Mouse (Mus musculus): ENCODE results near the gene Elmo1.

The Elmo1 gene

DNA sequence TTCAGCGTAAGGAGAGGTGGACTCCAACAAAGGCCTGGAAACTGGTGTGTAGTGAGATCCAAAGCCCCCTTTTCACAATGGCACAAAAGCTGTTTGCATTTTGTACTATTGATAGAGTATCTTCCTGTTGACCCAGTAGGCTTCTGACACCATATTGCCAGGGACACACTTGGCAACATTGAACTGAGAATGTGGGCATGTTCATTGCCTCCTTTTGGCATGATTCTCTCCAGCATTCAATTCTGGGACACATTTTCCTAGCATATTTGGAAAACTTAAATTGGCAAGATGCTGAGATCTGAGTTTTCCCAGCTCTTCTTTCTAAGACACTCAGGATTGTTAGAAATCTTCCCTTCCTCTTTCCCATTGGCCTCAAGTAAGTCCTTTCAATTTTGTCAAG, 377.0 kb downstream of the Elmo1 start:
- DNase-seq (ENCODE audit: low read depth, low spot score): no peak

DNA sequence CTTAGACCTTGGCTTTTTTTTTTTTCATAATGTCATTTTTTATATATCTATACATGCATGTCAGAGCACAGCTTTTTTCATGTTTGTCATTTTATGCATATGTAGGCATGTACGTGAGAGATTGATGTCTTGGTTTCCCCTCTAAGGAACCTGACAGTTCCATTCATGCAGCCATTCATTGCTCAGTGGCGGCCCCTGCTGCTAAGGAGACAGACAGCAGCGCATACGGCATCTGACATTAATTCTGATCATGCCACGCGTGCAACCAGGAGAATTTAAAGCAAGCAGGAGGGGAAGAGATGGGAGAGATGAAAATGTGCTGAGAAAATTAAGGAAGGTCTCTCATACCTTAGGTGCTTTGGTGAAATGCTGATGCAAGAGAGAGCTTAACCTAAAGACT, 381.3 kb downstream of the Elmo1 start:
- peak; percentile 36 for DNase-seq (ENCODE audit: low read depth, low spot score)

DNA sequence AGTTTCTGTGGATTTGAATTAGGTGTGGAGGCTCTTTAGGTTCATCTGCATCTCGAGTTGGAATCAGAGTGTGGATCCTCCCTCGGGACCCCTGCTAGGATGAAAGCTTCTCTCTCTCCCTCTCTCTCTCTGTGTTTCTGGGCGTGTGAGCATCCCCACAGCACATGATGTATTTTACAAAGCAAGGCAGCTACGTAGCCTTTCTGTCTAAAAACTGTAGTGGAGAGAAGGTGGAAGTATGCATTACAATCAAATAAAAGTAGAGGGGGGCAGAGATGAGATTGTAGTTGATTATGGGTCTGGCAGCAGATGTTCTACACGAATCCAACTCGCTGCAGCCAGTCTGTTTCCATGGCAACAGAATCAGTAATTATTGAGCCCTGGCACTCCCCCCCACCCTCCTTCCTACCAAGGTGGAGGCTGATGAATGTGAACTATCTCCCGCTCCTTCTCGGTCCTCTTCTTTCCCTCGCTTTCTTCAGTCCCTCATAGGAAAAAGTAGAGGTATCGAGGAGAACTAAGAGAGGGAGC, 382.0 kb downstream of the Elmo1 start:
- DNase-seq (ENCODE audit: low read depth, low spot score): no peak

DNA sequence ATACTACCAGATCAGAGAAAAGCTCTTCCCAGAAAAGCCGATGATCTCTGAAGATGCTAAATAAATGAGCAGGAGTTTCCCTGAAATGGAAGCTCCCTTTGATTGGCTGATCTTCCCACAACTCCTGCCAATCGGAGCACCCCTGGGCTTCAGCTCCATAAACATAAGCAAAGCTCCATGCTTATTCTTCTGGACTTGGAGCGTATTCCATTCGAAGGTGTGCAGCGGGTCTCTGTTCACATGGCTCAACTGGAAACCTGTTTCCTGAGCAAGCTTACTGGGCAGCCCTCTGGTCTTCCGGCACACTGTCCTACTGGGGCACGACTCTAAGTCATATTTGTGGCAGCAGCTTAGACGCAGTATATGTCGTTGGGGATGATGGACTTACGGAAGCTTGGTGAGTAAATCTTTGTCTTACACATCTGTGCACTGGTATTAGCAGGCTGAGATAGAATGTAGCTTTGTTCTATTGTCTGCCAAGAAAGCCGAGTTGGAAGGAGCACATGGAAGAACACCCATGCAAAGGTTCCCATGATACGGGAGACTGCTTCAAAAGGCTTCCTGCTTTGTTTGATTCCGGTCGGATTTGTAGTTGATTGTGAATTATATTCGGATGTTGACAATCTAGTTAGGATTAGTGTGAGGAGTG, 382.6 kb downstream of the Elmo1 start:
- DNase-seq (ENCODE audit: low read depth, low spot score): no peak

DNA sequence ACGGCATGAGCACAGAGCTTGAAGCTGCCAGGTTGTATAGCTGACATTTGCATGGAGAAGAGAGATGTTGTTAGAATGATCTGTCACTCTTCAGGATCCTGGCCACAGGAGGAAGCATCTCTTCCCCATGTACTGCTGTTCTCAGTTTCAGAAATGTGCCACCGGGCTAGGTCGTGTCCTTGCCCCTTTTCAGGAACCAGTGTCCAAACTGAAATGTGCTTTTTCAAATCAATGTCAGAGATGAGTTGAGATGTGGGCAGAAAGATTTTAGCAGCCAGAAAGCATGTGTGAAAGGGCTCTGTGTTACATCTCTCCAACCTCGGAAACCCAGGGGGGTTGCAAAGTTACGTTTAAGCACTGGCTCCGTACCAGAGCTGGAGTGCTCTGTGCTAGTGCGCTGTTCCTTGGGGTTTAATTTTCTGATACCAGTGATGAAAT, 383.3 kb downstream of the Elmo1 start:
- no peak for DNase-seq (ENCODE audit: low read depth, low spot score)

DNA sequence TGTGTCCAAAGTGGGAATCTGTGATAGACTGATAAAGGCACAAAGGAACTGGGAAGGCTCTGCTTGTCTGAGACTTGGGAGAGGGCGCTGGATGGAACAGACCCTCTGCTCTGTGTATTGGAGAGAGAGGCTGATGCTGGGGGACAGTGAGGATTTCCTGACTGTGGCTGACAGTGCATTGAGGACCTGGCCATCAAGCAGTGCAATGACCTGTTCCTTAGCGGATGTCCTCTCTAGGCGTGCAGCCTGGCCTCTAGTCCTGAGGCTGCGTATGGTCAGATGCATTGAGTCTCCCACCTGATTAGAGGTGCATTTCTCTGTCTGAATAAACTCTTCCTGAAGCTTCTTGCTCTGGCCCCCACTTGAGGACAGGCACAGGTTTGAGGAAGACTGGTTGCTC, 384.2 kb downstream of the Elmo1 start:
- no peak for DNase-seq (ENCODE audit: low read depth, low spot score)

DNA sequence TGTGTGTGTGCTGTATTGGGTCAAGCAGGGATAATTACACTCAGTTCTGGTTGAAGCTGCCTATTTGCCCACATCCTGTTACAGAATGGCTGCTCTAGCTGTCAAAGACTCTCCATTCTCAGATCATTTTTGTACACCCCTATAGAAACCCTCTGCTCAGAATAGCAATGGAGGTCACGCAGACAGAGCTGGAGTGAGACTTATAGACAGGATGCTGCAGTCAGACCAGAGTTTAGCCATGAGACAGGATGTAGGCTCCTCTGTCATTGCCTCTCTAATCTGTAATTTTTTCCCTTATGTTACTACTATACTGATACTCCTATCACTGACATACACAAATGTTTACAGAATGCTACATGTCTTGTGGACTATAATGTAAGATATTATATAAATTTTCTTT, 391.4 kb downstream of the Elmo1 start:
- DNase-seq (ENCODE audit: low read depth, low spot score): no peak

DNA sequence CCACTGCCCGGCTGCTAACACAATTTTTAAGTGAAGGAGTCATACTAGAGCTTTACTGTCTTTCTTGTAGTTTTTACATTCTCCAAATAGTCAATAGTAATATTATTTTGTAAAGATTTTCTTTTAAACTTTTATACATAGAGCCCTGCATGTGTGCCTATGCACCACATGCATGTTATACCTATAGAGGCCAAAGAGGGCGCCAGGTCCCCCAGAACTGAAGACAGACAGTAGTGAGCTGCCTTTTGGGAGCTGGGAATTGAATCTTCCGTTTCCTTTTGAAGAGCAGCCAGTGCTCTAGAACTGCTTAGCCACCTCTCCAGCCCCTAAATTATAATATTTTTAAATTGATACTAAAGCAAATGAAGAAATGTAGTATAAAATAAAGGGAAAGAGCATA, 398.7 kb downstream of the Elmo1 start:
- DNase-seq (ENCODE audit: low read depth, low spot score): no peak

DNA sequence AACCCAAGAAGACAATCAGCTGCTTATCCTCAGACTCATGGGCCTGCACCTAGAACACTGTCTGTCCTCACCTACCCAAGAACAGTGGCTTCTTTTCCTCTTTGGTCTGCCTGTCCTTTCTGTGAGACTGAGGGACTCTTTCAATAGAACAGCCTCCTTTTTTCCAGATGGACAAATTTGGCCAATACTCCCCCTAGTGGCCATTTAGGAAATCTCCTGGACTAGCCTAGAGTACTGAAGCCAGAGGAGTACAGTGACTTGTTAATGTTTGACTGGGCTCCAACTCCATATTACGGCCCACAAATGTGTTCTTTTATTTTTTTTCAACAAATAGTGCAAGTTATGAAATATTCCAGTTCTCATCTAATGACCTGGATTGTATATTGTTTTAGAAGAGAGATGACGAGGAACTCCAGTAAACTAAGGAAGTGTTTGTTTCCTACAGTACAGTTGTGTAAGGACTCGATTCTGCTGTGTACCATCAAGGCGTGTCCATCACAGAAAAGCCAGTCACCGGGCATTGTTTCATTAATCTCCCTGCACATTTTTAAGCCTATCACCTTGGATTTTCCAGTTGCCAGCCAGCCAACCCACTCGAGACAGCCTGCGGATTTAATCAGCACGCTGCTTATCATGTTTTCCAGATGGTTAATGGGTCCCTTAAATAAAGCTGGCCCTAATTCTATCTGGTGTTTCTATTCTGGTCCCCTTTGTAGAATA, 399.5 kb downstream of the Elmo1 start:
- peak; percentile 35 for DNase-seq (ENCODE audit: low read depth, low spot score)

DNA sequence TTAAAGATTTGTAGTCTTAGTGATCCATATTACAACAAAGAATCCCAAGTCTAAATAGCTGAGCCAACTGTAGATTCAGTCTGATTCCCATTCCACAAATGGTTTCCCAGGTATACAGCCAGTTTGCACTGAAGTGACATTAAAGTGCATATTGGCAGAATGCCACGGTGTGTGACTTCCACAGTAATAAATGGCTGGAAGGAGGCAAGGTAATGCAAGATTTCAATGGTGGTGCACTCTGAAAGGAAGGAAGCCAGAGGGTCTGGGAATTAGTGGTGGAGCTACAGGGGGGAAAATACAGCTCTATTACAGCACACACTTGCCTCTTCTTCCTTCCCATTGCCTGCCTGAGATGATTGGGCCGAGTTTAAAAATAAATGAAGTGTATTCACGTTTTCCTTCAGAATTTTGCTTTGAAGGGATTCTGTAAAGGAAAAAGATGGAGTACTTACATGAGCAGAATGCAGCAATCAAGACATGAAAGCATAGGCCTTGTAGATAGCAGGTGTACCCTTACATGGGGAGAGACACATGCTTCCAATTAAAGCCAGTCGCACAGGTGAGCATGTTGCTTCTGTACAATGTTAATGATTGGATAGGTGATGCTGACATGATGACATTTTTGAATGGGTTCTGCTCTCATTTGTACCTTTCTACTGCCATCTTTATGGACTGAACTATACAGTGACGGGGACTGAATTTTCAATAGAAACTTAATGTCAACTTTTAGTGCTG, 400.6 kb downstream of the Elmo1 start:
- no peak for DNase-seq (ENCODE audit: low read depth, low spot score)

DNA sequence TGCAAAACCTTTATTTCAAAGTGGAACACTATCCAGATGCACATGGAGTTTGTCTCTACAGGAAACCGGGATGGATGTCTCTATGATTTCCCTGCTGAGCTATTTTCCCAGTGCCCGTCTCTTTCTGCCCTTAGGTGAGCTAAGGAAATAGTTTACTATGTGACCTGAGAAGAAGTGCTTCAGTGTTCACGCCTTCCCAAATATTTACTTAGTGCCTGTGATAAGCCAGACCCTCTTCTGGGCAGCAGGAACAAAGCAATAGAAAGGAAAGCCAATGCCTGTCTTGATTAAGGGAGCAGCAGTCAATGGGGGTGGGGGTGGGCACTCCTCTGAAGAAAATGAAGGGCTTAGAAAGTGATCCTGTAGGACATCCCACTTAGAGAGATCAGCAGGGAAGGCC, 401.3 kb downstream of the Elmo1 start:
- DNase-seq (ENCODE audit: low read depth, low spot score): no peak

DNA sequence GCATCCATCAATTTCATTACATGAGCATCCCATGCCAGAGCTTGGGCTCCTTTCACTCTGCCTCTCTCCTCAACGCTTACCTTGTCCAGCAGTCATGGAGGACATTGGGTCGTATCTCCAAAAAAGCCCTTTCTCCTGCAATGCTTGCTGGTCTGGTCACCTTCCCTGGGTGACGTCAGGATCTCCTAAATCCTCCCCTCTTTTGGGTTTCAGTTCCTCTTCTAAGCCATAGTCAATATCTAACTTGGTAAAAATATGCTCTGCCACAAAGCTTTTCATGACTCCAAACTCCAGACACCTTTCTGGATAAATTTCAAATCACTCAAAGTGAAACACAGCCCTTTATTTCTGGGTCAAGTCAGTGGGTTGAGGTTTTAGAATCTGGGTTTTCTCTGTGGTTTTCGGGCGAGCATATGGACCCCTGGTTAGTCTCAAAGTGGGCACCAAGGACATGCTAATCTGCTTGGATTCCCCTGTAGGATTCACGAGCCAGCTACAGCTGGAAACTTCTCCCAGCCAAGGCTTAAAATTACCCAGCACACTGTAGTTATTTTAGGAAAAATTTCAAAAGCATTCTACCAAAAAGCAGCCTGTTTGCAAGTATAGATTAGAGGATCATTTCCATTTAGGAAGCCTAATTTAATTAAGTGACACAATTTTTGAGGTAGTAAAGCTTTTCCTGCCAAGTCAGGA, 403.8 kb downstream of the Elmo1 start:
- DNase-seq (ENCODE audit: low read depth, low spot score): no peak

DNA sequence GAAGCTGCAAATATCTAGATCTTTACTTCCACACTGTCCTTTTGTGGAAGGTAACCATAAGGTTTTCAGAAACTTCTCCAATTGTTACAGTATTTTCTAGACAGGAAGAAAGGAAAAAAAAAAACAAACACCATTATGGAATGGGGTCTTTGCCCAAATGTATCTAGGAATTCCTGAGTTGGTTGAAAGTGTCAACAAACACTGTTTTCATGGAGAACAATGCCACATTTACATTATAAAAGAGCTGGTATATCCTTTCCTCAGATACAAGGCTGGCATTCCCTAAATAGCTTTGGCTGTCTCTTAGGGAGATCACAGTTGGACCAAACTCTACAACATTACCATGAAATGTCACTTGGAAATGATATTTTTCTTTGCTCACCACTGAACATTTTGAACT, 411.5 kb downstream of the Elmo1 start:
- DNase-seq (ENCODE audit: low read depth, low spot score): no peak

DNA sequence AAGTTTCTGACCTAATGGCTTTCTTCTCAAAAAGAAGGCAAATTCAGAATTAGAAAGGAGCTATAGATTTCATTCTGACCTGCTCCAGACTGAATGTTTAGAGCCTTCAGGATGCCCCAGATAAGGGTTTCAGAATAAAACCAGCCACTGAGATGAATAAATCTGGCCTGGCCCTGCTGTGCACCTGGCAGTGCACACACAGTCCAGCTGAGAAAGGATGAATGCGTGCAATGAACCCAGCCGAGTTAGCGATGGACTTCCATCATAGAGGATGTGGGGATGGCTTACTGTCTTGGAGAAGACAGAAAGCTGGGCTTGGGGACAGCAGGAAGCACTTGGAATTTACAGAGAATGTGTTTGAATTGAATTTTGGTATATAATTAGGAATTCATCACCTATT, 413.0 kb downstream of the Elmo1 start:
- DNase-seq (ENCODE audit: low read depth, low spot score): no peak

DNA sequence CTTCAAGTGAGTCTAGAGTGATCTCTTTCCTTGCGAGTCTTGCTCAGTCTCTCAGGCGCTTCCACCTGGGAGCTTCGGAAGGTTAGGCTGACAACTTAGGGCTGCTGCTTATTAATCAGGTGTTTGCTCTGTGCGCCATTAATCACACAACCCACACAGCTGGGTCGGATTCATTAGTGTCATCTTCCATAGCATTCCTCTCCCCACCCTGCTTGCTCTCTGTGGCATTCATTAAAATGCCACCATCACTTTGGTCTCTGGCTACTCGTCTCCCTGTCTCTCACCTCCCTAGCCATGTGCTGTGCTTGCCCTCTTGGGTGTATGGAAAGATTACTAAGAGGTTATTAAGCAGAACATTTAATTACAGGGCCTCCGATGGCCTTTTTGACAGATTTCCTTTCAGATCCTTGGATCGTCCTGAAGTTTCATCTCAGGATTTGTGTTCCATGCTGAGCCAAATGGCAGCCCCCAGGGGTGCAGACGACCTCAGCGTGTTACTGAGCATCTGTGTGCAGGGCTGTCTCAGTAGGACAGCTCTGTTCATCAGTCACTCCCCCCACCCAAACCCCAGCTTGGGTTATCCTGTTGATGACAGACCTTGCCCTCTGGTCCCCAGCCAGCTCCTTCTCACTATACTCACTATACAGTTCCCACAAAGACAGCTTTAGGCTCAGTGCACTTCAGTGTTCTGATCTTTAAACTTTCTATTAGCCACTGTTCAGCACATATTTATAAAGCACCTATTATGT, 417.2 kb downstream of the Elmo1 start:
- no peak for DNase-seq (ENCODE audit: low read depth, low spot score)

DNA sequence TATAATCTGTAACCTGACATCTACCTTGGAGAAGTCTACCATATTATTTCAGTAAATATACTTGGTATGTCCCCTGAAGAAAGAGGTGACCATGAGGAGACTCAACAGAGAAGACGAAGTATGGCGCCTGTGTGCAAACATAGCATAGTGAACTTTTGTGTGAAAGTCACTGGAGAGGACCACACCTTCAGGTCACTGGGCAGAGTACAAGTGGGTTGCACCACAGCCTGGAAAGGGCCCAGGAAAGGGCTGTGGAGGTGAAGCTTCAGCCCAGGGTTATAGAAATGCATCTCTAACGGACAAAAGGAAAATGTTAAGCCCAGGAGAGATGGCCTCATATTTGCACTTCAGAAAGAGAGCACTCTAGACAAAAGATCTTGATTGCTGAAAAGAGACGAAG, 420.6 kb downstream of the Elmo1 start:
- DNase-seq (ENCODE audit: low read depth, low spot score): no peak

DNA sequence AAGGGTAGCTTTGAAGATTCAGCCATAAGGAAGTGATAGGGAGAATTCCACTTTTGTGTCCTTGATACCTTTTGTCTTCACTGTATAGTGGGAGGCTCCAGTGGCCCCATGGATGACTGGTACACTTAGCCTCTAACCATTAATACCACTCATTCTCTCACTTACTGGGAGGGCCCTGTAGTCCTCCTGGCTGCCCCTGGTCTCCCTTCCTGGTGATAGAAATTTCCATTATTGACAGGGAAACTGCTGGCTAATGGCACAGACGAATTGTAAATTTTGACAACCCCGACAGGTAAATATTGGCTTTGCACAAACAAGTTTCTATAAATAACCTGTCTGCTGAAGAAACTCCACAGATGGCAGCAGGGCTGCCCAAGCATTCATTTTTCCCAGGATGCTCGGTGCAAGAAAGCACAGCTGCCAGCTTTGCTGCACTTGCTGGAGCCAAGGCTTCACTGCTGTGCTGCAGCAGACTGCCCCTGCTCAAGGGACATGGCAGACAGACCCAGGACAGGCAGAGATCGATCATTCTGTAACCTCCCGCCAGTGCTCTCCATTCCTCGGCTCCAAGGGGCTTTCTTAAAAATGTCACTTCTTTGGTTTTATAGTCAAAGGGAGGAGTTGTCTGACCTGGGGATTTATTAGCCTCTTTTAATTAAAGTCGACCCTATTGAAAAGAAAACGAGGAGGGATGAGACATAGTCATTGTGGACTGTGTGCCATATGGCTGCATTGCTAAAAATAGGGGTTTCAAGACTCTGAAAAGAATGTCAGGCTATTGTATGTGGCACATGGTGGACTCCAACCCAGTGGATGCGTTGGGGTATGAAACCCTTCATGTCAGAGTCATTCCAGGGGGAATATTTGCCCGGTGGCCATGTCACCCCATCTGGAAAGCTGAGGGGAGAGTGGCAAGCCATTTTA, 422.2 kb downstream of the Elmo1 start:
- no peak for DNase-seq (ENCODE audit: low read depth, low spot score)

DNA sequence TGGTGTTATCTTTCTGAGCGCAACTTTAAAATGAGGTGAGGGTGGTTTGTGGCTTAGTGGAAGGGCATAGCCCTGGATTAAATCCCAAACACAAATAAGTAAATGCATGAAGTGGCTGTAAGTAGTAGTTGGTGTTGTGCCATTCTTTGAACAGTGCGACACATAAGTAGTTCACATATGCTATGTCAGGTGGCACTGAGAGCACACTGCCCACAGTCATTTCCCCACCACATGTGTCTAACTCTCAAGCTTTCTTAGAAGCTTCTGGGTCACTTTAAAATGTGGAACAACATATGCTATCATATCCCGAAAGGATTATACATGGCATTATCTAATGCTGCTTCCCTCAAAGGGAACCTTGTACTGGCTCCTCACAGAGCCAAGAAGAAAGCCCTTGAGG, 424.3 kb downstream of the Elmo1 start:
- DNase-seq (ENCODE audit: low read depth, low spot score): no peak

DNA sequence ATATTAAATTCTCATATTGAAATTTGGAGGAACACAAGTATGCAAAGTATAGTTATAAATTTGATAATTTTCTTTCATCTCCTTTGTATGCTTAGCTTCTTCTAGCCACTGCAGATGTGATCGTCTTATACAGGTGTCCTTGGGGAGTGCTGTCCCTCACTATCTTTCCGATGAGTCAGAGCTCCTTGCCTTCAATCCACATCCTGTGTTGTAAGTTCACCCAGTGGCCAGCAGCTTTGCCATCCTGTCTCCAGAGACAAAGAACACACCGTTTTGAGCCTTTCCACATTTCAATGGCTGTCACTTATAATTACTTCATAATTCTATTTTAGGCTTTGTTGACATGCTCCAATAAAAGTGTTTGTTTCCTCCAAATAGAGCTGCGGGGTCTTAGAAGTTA, 425.7 kb downstream of the Elmo1 start:
- no peak for DNase-seq (ENCODE audit: low read depth, low spot score)

DNA sequence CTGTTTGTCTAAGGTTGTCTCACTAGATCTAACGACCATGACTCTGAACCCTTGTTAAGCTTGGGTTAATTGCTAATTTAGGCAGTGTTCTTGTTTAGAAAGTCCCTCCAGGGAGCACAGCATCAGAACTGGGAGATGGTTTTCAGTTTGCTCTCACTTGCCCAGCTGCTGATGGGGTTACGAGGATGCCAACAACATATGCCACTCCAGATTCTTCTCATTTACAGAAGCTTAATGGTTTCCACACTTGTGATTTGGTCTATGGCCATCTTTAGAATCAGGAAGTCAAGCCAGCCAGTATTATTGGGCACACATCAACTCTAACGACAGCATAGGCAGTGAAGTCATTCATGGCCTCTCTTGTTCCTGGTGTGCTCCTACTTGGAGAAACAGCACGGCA, 427.3 kb downstream of the Elmo1 start:
- no peak for DNase-seq (ENCODE audit: low read depth, low spot score)

Measured in embryo, embryonic 11.5 days (tissue).